Mouse (Mus musculus) monocyte, adult 5-6 weeks (primary cell): Measurements from ENCODE around the gene Ccdc61. TPM values are rescaled to one million over a fixed set of nuclear protein-coding genes. Genes with fewer than 3 reads are reported as not detected.
"Not testable (repeated sequence)": the region's sequence is repeated elsewhere in the genome, so short reads cannot be mapped to it uniquely, and the experiment has no call there.

Experiments used
- ATAC-seq: fragments of 153-309, 156-312 bp; replicated peaks from 2 replicates; pipeline ENCODE4 v1.8.0; 2017; ENCODE audit warnings: mild to moderate bottlenecking; ENCODE audit not compliant: low TSS enrichment, insufficient number of reproducible peaks, severe bottlenecking, poor library complexity, low FRiP score
- total RNA-seq: library from RNA; stranded (forward); fragments of 200-1000, 200-491, 200-594 nt; gene quantifications from 3 replicates; pipeline ENCODE4 v1.2.3, GENCODE M21; 2017

The Ccdc61 gene
- total RNA-seq, 1 experiment from 2014 or later = 30.0 TPM

- ATAC-seq = no peak
Measured at GRCm38 (mm10) chr7:18872816-18873215, 37.4 kb downstream of the Ccdc61 start.

- ATAC-seq = no peak
Measured at GRCm38 (mm10) chr7:18872014-18872802, 38.0 kb downstream of the Ccdc61 start.

GRCm38 (mm10) chr7:18871031-18871430, 39.2 kb downstream of the Ccdc61 start, which contains the start of gene Pglyrp1:
Gene Pglyrp1, plus strand, starts transcription at chr7:18871331.
- ATAC-seq = not testable (repeated sequence)

GRCm38 (mm10) chr7:18868491-18868890, 41.7 kb downstream of the Ccdc61 start:
- no peak for ATAC-seq

GRCm38 (mm10) chr7:18862801-18863200, 47.4 kb downstream of the Ccdc61 start:
- no peak for ATAC-seq

GRCm38 (mm10) chr7:18858310-18858916, 51.8 kb downstream of the Ccdc61 start:
- ATAC-seq = no peak

- no peak for ATAC-seq
Measured at GRCm38 (mm10) chr7:18848395-18848794, 61.8 kb downstream of the Ccdc61 start.

GRCm38 (mm10) chr7:18844811-18845210, 65.4 kb downstream of the Ccdc61 start:
- ATAC-seq = no peak

GRCm38 (mm10) chr7:18841174-18841567, 69.0 kb downstream of the Ccdc61 start:
- ATAC-seq = no peak

Other genes with a start within 250 kb of the Ccdc61 start
- not detected in 3 replicates for gene Psg20, start 224.2 kb downstream of the Ccdc61 start, total RNA-seq
- gene Psg22, start 192.3 kb downstream of the Ccdc61 start, total RNA-seq = not detected in 3 replicates
- not detected in 3 replicates for gene Psg19, start 111.9 kb downstream of the Ccdc61 start, total RNA-seq
- not detected in 3 replicates for gene Psg17, start 88.8 kb downstream of the Ccdc61 start, total RNA-seq
- gene Mill2, start 70.4 kb downstream of the Ccdc61 start, total RNA-seq = 0.19 to 0.75 TPM in 2 of 3 replicates, not detected in the other
- gene Pglyrp1, start 39.1 kb downstream of the Ccdc61 start, total RNA-seq = 88.5 to 148 TPM (median 139 TPM) in 3 replicates
- gene Nova2, start 15.5 kb upstream of the Ccdc61 start, total RNA-seq = not detected in 3 replicates
- 0.49 TPM in 1 of 3 replicates, not detected in the others for gene Nanos2, start 77.0 kb upstream of the Ccdc61 start, total RNA-seq
- gene Mypop, start 80.8 kb upstream of the Ccdc61 start, total RNA-seq = 0.75 to 2.1 TPM in 2 of 3 replicates, not detected in the other
- gene Irf2bp1, start 93.6 kb upstream of the Ccdc61 start, total RNA-seq = 7.1 to 10.5 TPM (median 7.8 TPM) in 3 replicates
- gene Foxa3, start 113.1 kb upstream of the Ccdc61 start, total RNA-seq = not detected in 3 replicates
- 23.9 to 51.1 TPM (median 38.5 TPM) in 3 replicates for gene Sympk, start 114.0 kb upstream of the Ccdc61 start, total RNA-seq
- gene Rsph6a, start 144.3 kb upstream of the Ccdc61 start, total RNA-seq = not detected in 3 replicates
- 0.39 to 3.2 TPM (median 0.43 TPM) in 3 replicates for gene Dmwd, start 165.8 kb upstream of the Ccdc61 start, total RNA-seq
- gene Dmpk, start 173.4 kb upstream of the Ccdc61 start, total RNA-seq = 0.97 to 1.5 TPM in 2 of 3 replicates, not detected in the other
- not detected in 3 replicates for gene Six5, start 184.2 kb upstream of the Ccdc61 start, total RNA-seq
- not detected in 3 replicates for gene Gm4969, start 208.0 kb upstream of the Ccdc61 start, total RNA-seq
- 6.7 to 11.5 TPM (median 7.1 TPM) in 3 replicates for gene Fbxo46, start 209.4 kb upstream of the Ccdc61 start, total RNA-seq
- gene Qpctl, start 238.9 kb upstream of the Ccdc61 start, total RNA-seq = 2.4 to 4.9 TPM (median 3.9 TPM) in 3 replicates
- 27.7 to 42.9 TPM (median 30.8 TPM) in 3 replicates for gene Snrpd2, start 239.3 kb upstream of the Ccdc61 start, total RNA-seq